Mouse (Mus musculus): Measurements from ENCODE around the gene Tnrc18.

- no peak for TF ChIP-seq CTCF (IDR thresholded peaks at IDR 0.05; ENCODE audit: borderline replicate concordance, insufficient read depth, low read depth, low read length)
- TF ChIP-seq POLR2A (IDR thresholded peaks at IDR 0.05; ENCODE audit: borderline replicate concordance, insufficient read depth, low read length) = no peak
These were observed 39.3 kb downstream of the Tnrc18 start for GRCm38 (mm10) chr5:142778135-142778534.
